Mouse (Mus musculus): ENCODE data around the gene Ksr2. TPM values are rescaled to one million over a fixed set of nuclear protein-coding genes. Genes with fewer than 3 reads are reported as not detected.
A peak's percentile ranks its signal among the peaks of the same experiment; 100 is the strongest.

The Ksr2 gene
- polyA plus RNA-seq, 1 experiment from 2014 or later: 0.11 TPM

DNA sequence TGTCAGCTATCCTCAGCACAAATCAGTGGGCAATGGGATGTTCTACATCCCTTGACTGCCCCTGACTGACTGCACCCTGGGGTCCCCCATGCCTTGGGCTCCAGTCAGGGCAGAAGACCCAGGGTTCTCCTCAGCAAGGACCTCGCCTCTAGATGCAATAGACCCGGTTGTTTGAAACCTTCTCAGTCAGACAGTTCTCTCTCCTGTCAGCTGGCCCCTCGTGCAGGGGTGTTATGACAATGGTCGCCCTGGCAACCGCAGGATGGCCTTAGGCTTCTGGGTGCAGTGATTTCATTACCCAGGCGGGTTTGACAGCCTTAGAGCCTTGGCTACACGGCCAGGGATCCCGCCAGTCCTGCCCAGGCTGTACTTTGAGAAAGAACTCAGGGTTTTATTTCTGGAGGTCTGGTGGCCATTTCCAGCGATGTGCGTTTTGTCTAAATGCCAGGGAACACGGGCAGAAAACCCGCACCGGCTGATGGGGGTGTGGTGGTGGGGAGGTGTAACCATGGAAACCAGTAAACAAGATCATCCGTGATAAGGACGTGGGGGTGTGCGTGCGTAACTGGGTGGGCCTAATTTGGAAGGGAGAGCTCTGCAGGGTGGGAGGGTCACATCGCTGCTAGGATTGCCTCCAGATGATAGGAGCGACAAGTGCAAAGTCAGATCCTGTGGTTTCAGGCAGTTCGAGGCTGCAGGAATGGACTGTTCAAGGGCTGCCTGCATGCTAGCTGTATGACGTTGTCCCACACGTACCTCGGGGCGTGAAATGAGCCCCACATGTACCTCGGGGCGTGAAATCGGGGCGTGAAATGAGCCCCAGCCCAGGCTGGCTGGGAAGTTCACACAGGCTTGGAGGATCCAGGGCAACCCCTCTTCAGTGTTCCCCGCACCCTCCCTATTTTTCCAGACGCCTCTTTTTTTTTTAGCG, 79.4 kb downstream of the Ksr2 start:
- Histone ChIP-seq H3K9me3 (ENCODE audit: control insufficient read depth, low read length) (no peaks in the 10 kb centered on the region), H3K27me3 (ENCODE audit: control insufficient read depth, insufficient read depth, low read length) (no peaks in the 10 kb centered on the region), H3K9ac (ENCODE audit: low read length) (no peak overlapping the region), H3K36me3 (ENCODE audit: control insufficient read depth, insufficient read depth, low read length) (no peaks in the 10 kb centered on the region), H3K27ac (replicated peaks; ENCODE audit: low read depth, low read length) (no peak overlapping the region), H3K4me3 (ENCODE audit: low read depth, low read length) (no peak overlapping the region), H3K4me1 (ENCODE audit: control insufficient read depth, insufficient read depth, low read length) (no peaks in the 10 kb centered on the region), H3K4me2 (ENCODE audit: low read depth, severe bottlenecking) (no peak overlapping the region; the same call in 1 of the 2 replicates)
- DNase-seq (ENCODE audit: low spot score) (peak; percentile 57), ATAC-seq (ENCODE audit: insufficient number of reproducible peaks, low FRiP score, low TSS enrichment, low read depth) (no peak)
- 31% methylated on average over 31 of the region's 31 CpGs for WGBS

DNA sequence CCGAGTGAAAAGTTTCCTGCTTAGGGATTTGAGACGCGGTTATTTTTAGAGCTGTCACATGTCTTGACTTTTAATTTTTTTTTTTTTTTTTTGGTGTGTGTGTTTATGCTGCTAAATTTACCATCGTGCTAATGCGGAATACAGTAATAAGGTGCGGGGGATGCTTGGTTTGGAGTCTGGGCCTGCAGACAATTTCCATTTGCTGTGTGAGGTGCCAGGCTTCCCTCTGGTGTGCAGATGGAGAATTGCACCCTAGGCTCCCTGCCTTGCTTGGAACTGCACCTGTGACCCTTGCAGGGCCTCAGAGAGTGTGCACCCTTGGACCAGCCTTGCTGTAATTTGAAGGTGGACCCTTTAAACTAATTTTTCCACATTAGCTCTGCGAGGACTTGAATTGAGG, 80.1 kb downstream of the Ksr2 start:
- no peaks in the 10 kb centered on the region for H3K4me1 ChIP-seq (ENCODE audit: control insufficient read depth, insufficient read depth, low read length)
- no peaks in the 10 kb centered on the region for H3K27me3 ChIP-seq (ENCODE audit: control insufficient read depth, insufficient read depth, low read length)
- no peak overlapping the region for H3K4me2 ChIP-seq (ENCODE audit: low read depth, severe bottlenecking)
- DNase-seq (ENCODE audit: low spot score) (peak; percentile 78), ATAC-seq (ENCODE audit: insufficient number of reproducible peaks, low FRiP score, low TSS enrichment, low read depth) (no peak)
- H3K27ac ChIP-seq (replicated peaks; ENCODE audit: low read depth, low read length): no peak overlapping the region
- H3K36me3 ChIP-seq (ENCODE audit: control insufficient read depth, insufficient read depth, low read length): no peaks in the 10 kb centered on the region
- no peaks in the 10 kb centered on the region for H3K9me3 ChIP-seq (ENCODE audit: control insufficient read depth, low read length)
- no peak overlapping the region for H3K9ac ChIP-seq (ENCODE audit: low read length)
- no peak overlapping the region for H3K4me3 ChIP-seq (ENCODE audit: low read depth, low read length)
- 25% methylated on average over 7 of the region's 7 CpGs for WGBS

DNA sequence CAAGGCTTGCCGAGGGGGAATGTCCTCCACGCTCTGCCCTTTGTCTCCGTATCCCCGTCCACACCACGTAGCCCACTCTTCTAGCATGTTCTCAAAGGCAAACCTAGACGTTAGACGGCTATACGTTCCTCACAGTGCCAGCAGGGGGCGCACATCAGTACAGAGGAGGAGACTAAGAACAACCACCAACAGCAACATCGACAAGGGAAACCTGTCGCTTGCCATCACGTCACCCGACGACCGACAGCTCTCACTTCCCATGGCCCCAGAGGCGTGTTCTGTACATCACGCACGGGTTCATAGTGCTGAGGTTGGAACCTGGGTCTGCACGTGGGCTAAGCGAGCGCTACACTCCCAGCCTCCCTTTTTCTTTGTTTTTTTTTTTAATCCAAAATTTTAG, 83.3 kb downstream of the Ksr2 start:
- Histone ChIP-seq H3K9ac (ENCODE audit: low read length) (no peak overlapping the region), H3K4me2 (ENCODE audit: low read depth, severe bottlenecking) (no peak overlapping the region), H3K27ac (replicated peaks; ENCODE audit: low read depth, low read length) (no peak overlapping the region), H3K27me3 (ENCODE audit: control insufficient read depth, insufficient read depth, low read length) (no peaks in the 10 kb centered on the region), H3K9me3 (ENCODE audit: control insufficient read depth, low read length) (no peaks in the 10 kb centered on the region), H3K4me3 (ENCODE audit: low read depth, low read length) (no peak overlapping the region), H3K36me3 (ENCODE audit: control insufficient read depth, insufficient read depth, low read length) (no peaks in the 10 kb centered on the region), H3K4me1 (ENCODE audit: control insufficient read depth, insufficient read depth, low read length) (no peaks in the 10 kb centered on the region)
- peak; percentile 55 for DNase-seq (ENCODE audit: low spot score)
- no peak for ATAC-seq (ENCODE audit: insufficient number of reproducible peaks, low FRiP score, low TSS enrichment, low read depth)
- 66% methylated on average over 21 of the region's 21 CpGs for WGBS

DNA sequence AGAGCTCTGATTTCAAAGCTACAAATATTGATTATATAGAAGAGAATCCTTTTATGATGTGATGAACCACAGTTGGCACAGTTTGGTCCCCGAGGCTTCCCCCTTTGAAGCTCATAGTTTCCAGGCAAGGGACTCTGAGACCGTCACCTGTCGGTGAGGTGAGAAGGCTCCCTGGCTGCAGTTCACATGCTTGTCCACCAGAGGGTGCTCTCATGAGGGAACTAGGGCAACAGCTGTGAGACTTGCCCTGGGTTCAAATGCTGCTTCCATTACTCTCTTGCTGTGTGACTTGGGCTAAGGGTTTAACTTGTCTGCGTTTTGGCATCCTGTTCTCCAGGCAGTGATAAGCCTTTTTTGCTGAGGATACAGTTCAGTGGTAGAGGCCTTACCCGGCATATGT, 88.8 kb downstream of the Ksr2 start:
- H3K4me2 ChIP-seq (ENCODE audit: low read depth, severe bottlenecking): no peak overlapping the region
- 86% methylated on average over 5 of the region's 5 CpGs for WGBS
- no peaks in the 10 kb centered on the region for H3K27me3 ChIP-seq (ENCODE audit: control insufficient read depth, insufficient read depth, low read length)
- H3K9ac ChIP-seq (ENCODE audit: low read length): no peak overlapping the region
- no peak overlapping the region for H3K4me3 ChIP-seq (ENCODE audit: low read depth, low read length)
- no peak overlapping the region for H3K27ac ChIP-seq (replicated peaks; ENCODE audit: low read depth, low read length)
- DNase-seq (ENCODE audit: low spot score) (no peak), ATAC-seq (ENCODE audit: insufficient number of reproducible peaks, low FRiP score, low TSS enrichment, low read depth) (no peak)
- no peaks in the 10 kb centered on the region for H3K36me3 ChIP-seq (ENCODE audit: control insufficient read depth, insufficient read depth, low read length)
- H3K9me3 ChIP-seq (ENCODE audit: control insufficient read depth, low read length): no peaks in the 10 kb centered on the region
- no peaks in the 10 kb centered on the region for H3K4me1 ChIP-seq (ENCODE audit: control insufficient read depth, insufficient read depth, low read length)

DNA sequence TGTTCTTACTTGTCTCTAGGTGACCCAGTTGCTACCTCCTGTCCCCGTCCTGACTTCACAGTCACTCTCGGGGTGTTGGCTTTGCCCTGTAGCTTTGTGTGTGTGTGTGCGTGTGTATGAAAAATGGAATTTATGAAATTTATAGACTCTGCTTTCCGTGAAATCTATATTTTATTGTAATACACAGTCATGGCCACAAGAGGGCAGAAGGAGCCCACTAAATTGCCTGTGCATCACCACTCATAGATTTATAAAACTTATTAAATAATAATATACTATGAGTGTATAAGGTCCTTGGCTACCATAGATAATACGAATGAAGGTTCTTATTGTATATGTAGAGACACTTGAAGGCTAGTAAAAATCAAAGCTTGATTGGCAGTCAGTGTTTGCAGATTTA, 90.6 kb downstream of the Ksr2 start:
- no peaks in the 10 kb centered on the region for H3K36me3 ChIP-seq (ENCODE audit: control insufficient read depth, insufficient read depth, low read length)
- H3K4me1 ChIP-seq (ENCODE audit: control insufficient read depth, insufficient read depth, low read length): no peaks in the 10 kb centered on the region
- no peak overlapping the region for H3K9ac ChIP-seq (ENCODE audit: low read length)
- no peaks in the 10 kb centered on the region for H3K9me3 ChIP-seq (ENCODE audit: control insufficient read depth, low read length)
- H3K4me3 ChIP-seq (ENCODE audit: low read depth, low read length): no peak overlapping the region
- no peaks in the 10 kb centered on the region for H3K27me3 ChIP-seq (ENCODE audit: control insufficient read depth, insufficient read depth, low read length)
- DNase-seq (ENCODE audit: low spot score) (no peak), ATAC-seq (ENCODE audit: insufficient number of reproducible peaks, low FRiP score, low TSS enrichment, low read depth) (no peak)
- WGBS: 91% methylated on average over 5 of the region's 5 CpGs
- no peak overlapping the region for H3K4me2 ChIP-seq (ENCODE audit: low read depth, severe bottlenecking)
- no peak overlapping the region for H3K27ac ChIP-seq (replicated peaks; ENCODE audit: low read depth, low read length)

DNA sequence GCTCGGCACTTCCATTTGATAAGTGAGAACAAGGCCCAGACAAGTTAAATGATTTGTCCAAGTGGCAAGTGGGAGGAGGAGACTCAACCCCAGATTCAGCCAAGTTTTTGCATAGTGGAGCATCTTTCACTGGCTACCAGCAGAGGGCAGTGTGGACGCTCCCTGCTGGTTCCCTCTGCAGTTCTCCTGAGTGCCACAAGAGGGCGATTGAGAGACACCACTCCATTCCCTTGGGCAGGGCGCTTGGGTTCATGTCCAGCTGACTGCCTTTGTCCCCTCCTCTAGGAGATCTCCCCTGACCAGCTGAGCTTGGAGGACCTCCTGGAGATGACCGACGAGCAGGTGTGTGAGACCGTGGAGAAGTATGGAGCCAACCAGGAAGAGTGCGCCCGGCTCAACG, 91.4 kb downstream of the Ksr2 start:
- no peak overlapping the region for H3K27ac ChIP-seq (replicated peaks; ENCODE audit: low read depth, low read length)
- DNase-seq (ENCODE audit: low spot score): peak; percentile 79
- no peaks in the 10 kb centered on the region for H3K4me1 ChIP-seq (ENCODE audit: control insufficient read depth, insufficient read depth, low read length)
- WGBS: 67% methylated on average over 10 of the region's 10 CpGs
- no peaks in the 10 kb centered on the region for H3K27me3 ChIP-seq (ENCODE audit: control insufficient read depth, insufficient read depth, low read length)
- H3K4me2 ChIP-seq (ENCODE audit: low read depth, severe bottlenecking): no peak overlapping the region
- H3K4me3 ChIP-seq (ENCODE audit: low read depth, low read length): no peak overlapping the region
- no peak overlapping the region for H3K9ac ChIP-seq (ENCODE audit: low read length)
- ATAC-seq (ENCODE audit: insufficient number of reproducible peaks, low FRiP score, low TSS enrichment, low read depth): no peak; the same call in 1 of the 2 replicates
- no peaks in the 10 kb centered on the region for H3K9me3 ChIP-seq (ENCODE audit: control insufficient read depth, low read length)
- no peaks in the 10 kb centered on the region for H3K36me3 ChIP-seq (ENCODE audit: control insufficient read depth, insufficient read depth, low read length)

DNA sequence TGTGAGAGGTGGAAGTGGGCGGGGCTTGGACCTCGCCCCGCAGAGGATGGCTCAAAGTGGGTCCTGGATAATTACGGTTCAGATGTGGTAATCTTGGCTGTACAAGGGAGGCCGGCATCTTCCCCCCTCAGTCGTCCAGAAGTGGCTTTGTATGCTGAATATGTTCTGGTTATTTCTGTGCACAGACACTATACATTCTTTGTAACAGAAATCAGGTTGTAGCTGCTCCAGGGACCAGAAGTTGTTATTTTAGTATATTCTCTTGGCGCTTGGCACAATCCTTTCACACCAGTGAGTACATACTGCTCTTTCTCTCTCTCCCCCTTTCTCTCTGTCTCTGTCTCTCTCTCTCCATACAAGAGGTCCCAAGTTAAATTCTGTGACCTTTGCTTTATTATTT, 92.0 kb downstream of the Ksr2 start:
- H3K4me3 ChIP-seq (ENCODE audit: low read depth, low read length): no peak overlapping the region
- WGBS: 66% methylated on average over 7 of the region's 7 CpGs
- H3K4me1 ChIP-seq (ENCODE audit: control insufficient read depth, insufficient read depth, low read length): no peaks in the 10 kb centered on the region
- H3K36me3 ChIP-seq (ENCODE audit: control insufficient read depth, insufficient read depth, low read length): no peaks in the 10 kb centered on the region
- H3K27ac ChIP-seq (replicated peaks; ENCODE audit: low read depth, low read length): no peak overlapping the region
- H3K4me2 ChIP-seq (ENCODE audit: low read depth, severe bottlenecking): no peak overlapping the region
- no peak for ATAC-seq (ENCODE audit: insufficient number of reproducible peaks, low FRiP score, low TSS enrichment, low read depth)
- DNase-seq (ENCODE audit: low spot score): no peak
- H3K9ac ChIP-seq (ENCODE audit: low read length): no peak overlapping the region
- H3K27me3 ChIP-seq (ENCODE audit: control insufficient read depth, insufficient read depth, low read length): no peaks in the 10 kb centered on the region
- H3K9me3 ChIP-seq (ENCODE audit: control insufficient read depth, low read length): no peaks in the 10 kb centered on the region

DNA sequence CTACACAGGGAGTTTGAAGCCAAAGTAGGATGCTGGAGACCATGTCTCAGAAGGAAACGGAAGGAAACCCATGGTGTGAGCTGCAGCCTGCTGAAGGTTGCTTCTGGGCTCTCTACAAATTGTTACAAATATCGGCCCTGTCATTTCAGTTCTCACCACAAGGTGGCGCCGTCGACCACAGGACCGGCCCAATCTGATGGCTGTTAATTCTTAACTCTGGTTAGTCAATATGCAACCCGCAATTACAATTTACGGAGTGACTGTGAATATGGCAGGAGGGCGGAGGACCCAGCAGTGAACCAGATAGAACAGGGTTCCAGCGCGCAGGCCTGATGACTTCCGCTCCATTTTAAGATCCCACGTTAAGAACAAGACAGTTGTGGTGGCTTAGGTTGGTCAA, 92.6 kb downstream of the Ksr2 start:
- no peak overlapping the region for H3K4me3 ChIP-seq (ENCODE audit: low read depth, low read length)
- H3K4me1 ChIP-seq (ENCODE audit: control insufficient read depth, insufficient read depth, low read length): no peaks in the 10 kb centered on the region
- 39% methylated on average over 13 of the region's 13 CpGs for WGBS
- DNase-seq (ENCODE audit: low spot score) (peak; percentile 82), ATAC-seq (ENCODE audit: insufficient number of reproducible peaks, low FRiP score, low TSS enrichment, low read depth) (no peak)
- no peaks in the 10 kb centered on the region for H3K9me3 ChIP-seq (ENCODE audit: control insufficient read depth, low read length)
- H3K36me3 ChIP-seq (ENCODE audit: control insufficient read depth, insufficient read depth, low read length): no peaks in the 10 kb centered on the region
- no peak overlapping the region for H3K4me2 ChIP-seq (ENCODE audit: low read depth, severe bottlenecking)
- H3K27me3 ChIP-seq (ENCODE audit: control insufficient read depth, insufficient read depth, low read length): no peaks in the 10 kb centered on the region
- H3K27ac ChIP-seq (replicated peaks; ENCODE audit: low read depth, low read length): no peak overlapping the region
- H3K9ac ChIP-seq (ENCODE audit: low read length): no peak overlapping the region

All from limb, embryonic 11.5 days (tissue).